Mouse (Mus musculus) C2C12 (cell line): ENCODE results near the gene Il33.

ENCODE experiments used
- CTCF ChIP-seq: IDR thresholded peaks from one replicate; pipeline ENCODE4 v1.5.1; 2011; ENCODE audit not compliant: control insufficient read depth, insufficient read depth, insufficient read length
- MAX ChIP-seq: IDR thresholded peaks from one replicate; pipeline ENCODE4 v1.6.1; 2011; ENCODE audit warnings: mild to moderate bottlenecking, control low read depth
- MYOG ChIP-seq: IDR thresholded peaks from one replicate; pipeline ENCODE4 v1.6.1; 2011; ENCODE audit not compliant: control insufficient read depth, insufficient read length; ENCODE audit errors: extremely low read depth

DNA sequence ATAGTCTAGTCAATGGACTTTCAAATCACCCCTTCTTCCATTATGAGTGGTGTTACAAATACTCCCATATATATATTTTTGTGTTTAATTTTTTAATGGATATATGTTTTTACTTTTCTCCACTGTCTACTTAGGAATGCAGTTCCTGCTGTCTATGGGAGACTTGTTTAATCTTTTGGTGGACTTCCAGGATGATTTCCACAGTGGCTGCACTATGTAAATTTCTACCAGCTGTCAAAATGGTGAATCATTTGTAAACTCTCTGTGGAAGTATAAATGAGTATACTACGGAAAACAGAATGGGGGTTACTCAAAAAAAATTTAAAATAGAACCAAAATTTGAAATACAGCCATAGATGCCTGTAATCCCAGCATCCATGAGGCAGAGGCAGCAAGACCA is 15.7 kb upstream of the Il33 start:
- TF ChIP-seq CTCF: no peak
- no peak for TF ChIP-seq MAX
- TF ChIP-seq MYOG: no peak
